Mouse (Mus musculus) embryo, embryonic 11 days (tissue): Measurements from ENCODE around the gene Lax1.
"Not testable (repeated sequence)": the region's sequence is repeated elsewhere in the genome, so short reads cannot be mapped to it uniquely, and the experiment has no call there.

Experiments
- DNase-seq: peaks from one replicate; pipeline ENCODE4 v3.0.0-alpha.2; 2015

Lax1 gene

GRCm38 (mm10) chr1:133685749-133686519 is 4.0 kb downstream of the Lax1 start:
- no peak for DNase-seq

DNA sequence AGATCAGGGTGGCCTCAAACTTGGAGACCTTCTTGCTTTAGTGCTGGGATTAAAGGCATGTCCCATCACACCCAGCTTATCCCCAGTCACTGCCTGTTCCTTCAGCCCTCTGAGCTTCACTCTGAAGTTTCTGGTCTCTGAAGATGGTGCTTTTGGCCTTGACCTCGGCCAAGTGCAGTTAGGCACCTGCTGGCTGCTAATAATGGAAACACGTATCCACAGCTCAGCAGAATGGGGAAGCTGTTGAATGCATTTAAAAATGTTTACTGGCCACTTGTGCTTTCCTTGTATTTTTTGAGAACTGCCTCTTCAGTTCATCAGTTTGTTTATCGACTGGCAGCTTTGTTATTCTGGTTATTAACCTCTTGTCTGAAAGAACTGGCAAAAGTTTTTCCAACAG is 18.1 kb downstream of the Lax1 start:
- DNase-seq: no peak

GRCm38 (mm10) chr1:133671266-133671665 is 18.6 kb downstream of the Lax1 start:
- no peak for DNase-seq

DNA sequence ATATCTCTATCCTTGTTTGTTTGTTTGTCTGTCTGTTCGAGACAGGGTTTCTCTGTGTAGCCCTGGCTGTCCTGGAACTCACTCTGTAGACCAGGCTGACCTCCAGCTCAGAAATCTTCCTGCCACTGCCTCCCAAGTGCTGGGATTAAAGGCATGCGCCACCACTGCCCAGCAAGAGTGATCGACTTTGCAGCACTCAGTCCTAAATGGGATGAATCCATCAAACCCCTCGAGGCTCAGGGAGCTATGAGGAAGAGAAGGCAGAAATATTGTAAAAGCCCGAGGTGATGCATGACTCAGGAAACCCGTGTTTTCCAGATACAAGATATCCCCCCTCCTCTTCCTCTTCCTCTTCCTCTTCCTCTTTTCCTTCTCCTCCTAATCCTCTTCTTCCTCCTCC is 19.1 kb downstream of the Lax1 start:
- no peak for DNase-seq

DNA sequence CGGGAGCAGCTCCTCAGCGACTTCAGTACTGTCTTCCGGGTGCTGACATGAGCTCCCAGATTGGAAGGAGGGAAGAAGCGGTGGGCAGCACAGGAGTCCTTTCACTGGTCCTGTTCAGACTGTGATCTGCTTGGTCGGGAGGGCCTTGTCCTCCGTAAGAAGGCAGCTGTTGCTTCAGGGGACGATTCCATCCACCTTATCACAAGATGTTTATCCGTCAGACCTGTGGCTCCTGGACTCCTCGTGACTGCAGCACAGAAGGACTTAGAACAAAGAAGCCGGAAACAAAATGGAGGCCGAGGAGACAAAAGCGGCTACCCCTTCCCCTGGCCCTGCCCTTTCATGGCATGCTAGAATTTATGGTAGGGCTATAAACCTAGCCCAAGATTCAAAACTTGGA is 19.7 kb downstream of the Lax1 start:
- no peak for DNase-seq

DNA sequence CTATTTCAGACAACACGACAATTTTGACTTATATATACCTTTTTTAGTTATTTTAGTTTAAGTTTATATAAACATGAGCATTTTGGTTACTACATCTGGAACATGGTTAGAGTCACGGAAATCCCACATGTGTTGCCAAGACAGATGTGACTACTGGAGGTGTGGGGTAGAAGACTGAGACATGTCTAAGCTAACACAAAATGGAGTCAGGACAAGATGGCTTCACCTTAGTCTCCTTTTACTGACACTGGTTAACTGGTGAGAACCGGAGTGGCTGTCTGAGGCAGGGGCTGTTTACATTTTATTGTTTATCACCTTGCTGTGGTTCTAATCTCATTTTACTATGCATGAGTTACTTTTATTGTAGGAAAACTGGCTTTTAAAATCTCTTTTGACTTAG is 21.3 kb downstream of the Lax1 start:
- DNase-seq: no peak

DNA sequence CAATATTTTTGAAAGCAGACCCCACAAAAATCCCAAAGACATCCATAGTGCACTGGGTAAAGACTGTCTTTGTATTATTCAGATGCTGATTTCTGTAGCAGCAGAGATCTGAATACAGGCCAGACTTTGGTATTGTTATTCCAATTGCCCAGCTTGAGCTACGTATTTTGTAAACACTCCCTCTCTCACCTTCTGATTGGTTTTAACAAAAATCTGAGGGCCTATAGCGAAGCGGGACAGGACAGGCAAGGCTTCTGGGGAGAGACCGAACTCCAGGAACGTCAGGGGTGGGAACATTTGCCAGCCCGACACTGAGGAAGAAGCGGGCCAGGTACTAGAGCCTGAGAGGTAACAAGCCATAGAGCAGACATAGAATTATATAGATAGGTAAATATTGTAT is 22.2 kb downstream of the Lax1 start:
- no peak for DNase-seq

GRCm38 (mm10) chr1:133665713-133666112 is 24.2 kb downstream of the Lax1 start:
- not testable (repeated sequence) for DNase-seq

GRCm38 (mm10) chr1:133664203-133664970 is 25.5 kb downstream of the Lax1 start:
- DNase-seq: no peak

GRCm38 (mm10) chr1:133663427-133663826 is 26.5 kb downstream of the Lax1 start:
- DNase-seq: no peak

DNA sequence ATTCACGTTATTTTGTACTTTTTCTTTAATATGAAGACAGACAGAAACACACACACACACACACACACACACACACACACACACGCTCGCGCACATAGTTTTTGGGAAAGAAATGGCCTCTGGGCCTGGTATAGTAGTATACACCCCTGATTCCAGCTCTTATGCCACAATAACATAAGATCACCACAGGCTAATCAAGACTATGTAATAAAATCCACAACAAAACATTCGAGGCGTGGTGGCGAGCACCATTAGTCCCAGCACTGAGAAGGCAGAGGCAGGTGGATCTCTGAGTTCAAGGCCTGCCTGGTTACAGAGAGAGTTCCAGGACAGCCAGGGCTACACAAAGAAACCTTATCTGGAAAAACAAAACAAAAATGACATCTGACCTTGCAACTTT is 27.0 kb downstream of the Lax1 start:
- DNase-seq: no peak

- DNase-seq: peak; percentile 99
These were observed 28.5 kb downstream of the Lax1 start, which contains the start of gene Gm38394 for GRCm38 (mm10) chr1:133661203-133661933. Gene Gm38394 (minus strand): TSS chr1:133661318.

DNA sequence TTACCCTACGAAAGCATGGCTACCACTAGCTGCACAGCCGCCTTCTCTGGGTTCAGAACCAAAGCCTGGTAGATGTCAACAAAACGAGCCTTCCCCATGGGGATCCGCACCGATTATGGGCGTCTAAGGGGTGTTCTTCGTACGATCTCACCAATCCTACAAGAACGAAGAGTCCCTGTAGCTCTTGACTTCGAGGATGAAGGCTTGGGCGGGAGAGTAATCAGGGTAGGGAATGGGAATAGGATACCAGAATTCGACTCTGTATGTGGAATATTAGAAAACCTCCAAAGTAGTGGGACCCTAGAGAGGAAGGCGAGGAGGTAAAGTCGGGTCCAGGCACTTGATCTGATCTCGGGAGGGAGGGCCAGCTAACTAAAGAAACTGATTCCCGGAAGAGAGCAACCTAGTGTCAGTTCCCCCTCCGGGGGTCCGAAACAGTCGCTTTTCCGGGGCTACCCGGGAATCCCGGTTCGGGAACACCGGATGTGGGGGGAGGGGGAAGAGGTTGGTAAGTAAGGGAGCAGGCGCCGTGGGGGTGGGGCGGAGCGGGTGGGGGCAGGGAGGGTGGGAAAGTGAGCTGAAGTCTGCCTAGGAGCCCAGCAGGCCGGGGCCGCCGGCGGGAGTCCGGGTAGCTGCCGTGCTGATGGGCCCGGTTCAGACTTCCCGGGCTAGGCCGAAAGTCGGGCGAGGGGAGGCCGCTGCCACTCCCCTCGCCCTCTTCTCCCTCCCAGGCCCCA is 29.3 kb downstream of the Lax1 start, which contains the start of gene Zbed6:
TSS of gene Zbed6 (minus strand) at position 420 of the 737 bp plus-strand sequence.
- peak; percentile 88 for DNase-seq

DNA sequence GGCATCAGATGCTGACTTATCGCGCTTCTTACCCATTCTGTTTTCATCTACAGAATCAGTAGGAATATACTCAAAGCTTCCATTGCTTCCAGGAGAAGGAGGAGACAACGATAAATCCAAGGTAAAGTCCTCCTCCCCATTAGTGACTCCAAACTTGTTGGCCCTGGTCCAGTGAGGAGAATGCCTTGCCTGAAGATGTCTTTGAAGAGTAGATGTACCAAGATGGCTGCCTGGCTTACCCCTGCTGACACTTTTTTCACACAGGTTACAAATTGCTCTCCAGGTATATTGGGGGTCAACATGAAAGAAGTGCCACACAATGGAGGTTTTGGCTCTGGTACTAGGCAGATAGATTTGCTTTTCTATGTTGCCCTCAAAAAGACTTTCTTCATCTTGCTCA is 31.0 kb downstream of the Lax1 start:
- no peak for DNase-seq

- DNase-seq: no peak
These were observed 33.1 kb downstream of the Lax1 start for GRCm38 (mm10) chr1:133656811-133657210.

- no peak for DNase-seq
These were observed 36.9 kb downstream of the Lax1 start for GRCm38 (mm10) chr1:133653033-133653432.

- DNase-seq: no peak
These were observed 39.4 kb downstream of the Lax1 start for GRCm38 (mm10) chr1:133650288-133651055.

DNA sequence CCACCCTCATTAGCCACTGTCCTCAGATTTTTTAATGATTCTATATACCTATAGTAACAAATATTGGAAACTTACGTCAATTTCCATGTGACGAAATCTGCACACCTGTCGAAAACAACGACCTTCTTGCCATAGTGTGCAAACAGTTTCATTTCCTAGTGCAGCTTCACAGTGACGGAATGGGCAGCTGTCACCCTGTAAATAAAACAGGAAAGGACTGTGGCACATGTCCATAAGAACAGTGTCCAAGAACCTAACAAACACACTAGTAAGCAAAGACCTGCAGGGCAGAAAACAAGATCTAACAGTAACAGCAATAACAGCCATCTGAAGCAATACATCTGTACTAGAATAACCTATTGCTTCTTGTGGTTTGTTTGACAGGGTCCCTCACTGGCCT is 44.3 kb downstream of the Lax1 start:
- DNase-seq: no peak

GRCm38 (mm10) chr1:133641163-133641562 is 48.7 kb downstream of the Lax1 start:
- DNase-seq: no peak

DNA sequence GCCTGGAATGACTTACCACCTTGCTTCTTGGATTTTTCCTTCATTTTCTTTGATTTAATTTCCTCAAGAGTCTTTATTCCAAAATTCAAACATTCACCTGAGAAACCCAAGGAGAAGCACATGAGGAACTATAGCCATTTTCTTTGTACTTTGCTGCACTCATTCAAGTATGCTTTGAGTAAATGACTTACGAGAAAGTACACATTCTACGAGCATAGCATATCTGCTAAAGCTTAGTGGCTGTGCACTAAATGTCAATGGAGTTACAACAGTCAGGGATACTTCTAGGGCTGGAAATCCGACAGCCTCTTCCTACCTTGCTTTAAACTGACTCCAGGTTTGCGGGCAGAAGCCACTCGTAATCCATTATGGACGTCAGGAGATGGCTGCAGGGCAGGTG is 51.4 kb downstream of the Lax1 start:
- DNase-seq: no peak

GRCm38 (mm10) chr1:133632168-133632567 is 57.7 kb downstream of the Lax1 start:
- DNase-seq: no peak
